Mouse (Mus musculus) left cerebral cortex, adult 2 months (tissue): ENCODE data around the gene Hlx. TPM values are rescaled to one million over a fixed set of nuclear protein-coding genes. Genes with fewer than 3 reads are reported as not detected.

Experiments
- DNase-seq, 2 experiments: peaks; one replicate each; pipeline ENCODE4 v3.0.0; 2021 to 2022; ENCODE audit warnings: low spot score in 2 of 2, mixed read lengths in 1 of 2; ENCODE audit errors: extremely low spot score in 1 of 2
- H3K27ac ChIP-seq: fragments of 200-600 bp; 2 replicates; pipeline ENCODE4 v1.8.1; 2022
- H3K4me3 ChIP-seq: fragments of 200-600 bp; 2 replicates; pipeline ENCODE4 v1.8.1; 2022
- CTCF ChIP-seq: fragments of 200-600 bp; IDR thresholded peaks from 2 replicates; pipeline ENCODE4 v1.8.1; 2022; ENCODE audit warnings: antibody characterized with exemption, mild to moderate bottlenecking, moderate library complexity
- intact Hi-C: fragments of 180-260 bp; cut with DNase I; formaldehyde crosslinking; loops from one replicate; pipeline ENCODE4 v1.15.1; 2025
- total RNA-seq, 2 experiments: library from RNA; stranded (reverse); gene quantifications; 2 replicates each; pipeline ENCODE4 v1.2.3; 2021

Hlx gene
- total RNA-seq, 2 experiments from 2014 or later, result 0.30 to 0.84 TPM

GRCm38 (mm10) chr1:184720162-184721025 is 12.0 kb downstream of the Hlx start:
- TF ChIP-seq CTCF, result no peak
- intact Hi-C loops, result no loop called here
- no peak for DNase-seq
- no peak overlapping the region for H3K4me3 ChIP-seq
- no peak overlapping the region for H3K27ac ChIP-seq

GRCm38 (mm10) chr1:184718261-184719120 is 13.9 kb downstream of the Hlx start:
- DNase-seq, result no peak
- intact Hi-C loops, result no loop called here
- H3K27ac ChIP-seq, result no peak overlapping the region
- no peak for TF ChIP-seq CTCF
- no peak overlapping the region for H3K4me3 ChIP-seq

GRCm38 (mm10) chr1:184717691-184718200 is 14.7 kb downstream of the Hlx start:
- Histone ChIP-seq H3K27ac (no peak overlapping the region), H3K4me3 (no peak overlapping the region)
- TF ChIP-seq CTCF, result no peak
- no peak for DNase-seq
- intact Hi-C loops, result no loop called here

GRCm38 (mm10) chr1:184717016-184717568 is 15.3 kb downstream of the Hlx start:
- intact Hi-C loops, result no loop called here
- no peak for TF ChIP-seq CTCF
- Histone ChIP-seq H3K27ac (no peak overlapping the region), H3K4me3 (no peak overlapping the region)
- no peak for DNase-seq

GRCm38 (mm10) chr1:184716117-184716516 is 16.3 kb downstream of the Hlx start:
- no peak for TF ChIP-seq CTCF
- no peak for DNase-seq
- no peak overlapping the region for H3K27ac ChIP-seq
- no peak overlapping the region for H3K4me3 ChIP-seq
- intact Hi-C loops, result no loop called here

GRCm38 (mm10) chr1:184715693-184716092 is 16.7 kb downstream of the Hlx start:
- DNase-seq, result no peak
- no peak for TF ChIP-seq CTCF
- Histone ChIP-seq H3K27ac (no peak overlapping the region), H3K4me3 (no peak overlapping the region)
- intact Hi-C loops, result no loop called here

GRCm38 (mm10) chr1:184714515-184714914 is 17.9 kb downstream of the Hlx start:
- TF ChIP-seq CTCF, result no peak
- intact Hi-C loops, result no loop called here
- no peak for DNase-seq
- H3K27ac ChIP-seq, result no peak overlapping the region
- no peak overlapping the region for H3K4me3 ChIP-seq

- DNase-seq, result no peak
- no peak for TF ChIP-seq CTCF
- intact Hi-C loops, result no loop called here
- Histone ChIP-seq H3K4me3 (no peak overlapping the region), H3K27ac (no peak overlapping the region)
These were observed 18.7 kb downstream of the Hlx start for GRCm38 (mm10) chr1:184713716-184714115.

- DNase-seq, result no peak
- Histone ChIP-seq H3K27ac (no peak overlapping the region), H3K4me3 (no peak overlapping the region)
- no peak for TF ChIP-seq CTCF
- intact Hi-C loops, result no loop called here
These were observed 24.7 kb downstream of the Hlx start for GRCm38 (mm10) chr1:184707532-184708248.

- intact Hi-C loops, result no loop called here
- H3K27ac ChIP-seq, result no peak overlapping the region
- TF ChIP-seq CTCF, result no peak
- DNase-seq, result no peak
- no peak overlapping the region for H3K4me3 ChIP-seq
These were observed 27.5 kb downstream of the Hlx start for GRCm38 (mm10) chr1:184704901-184705300.

GRCm38 (mm10) chr1:184699295-184699694 is 33.1 kb downstream of the Hlx start:
- intact Hi-C loops, result no loop called here
- no peak; the same call in 1 of the 2 replicates for TF ChIP-seq CTCF
- no peak for DNase-seq
- Histone ChIP-seq H3K27ac (no peak overlapping the region), H3K4me3 (no peak overlapping the region)
